Mouse (Mus musculus): ENCODE measurements around the gene Ehd2. TPM values are rescaled to one million over a fixed set of nuclear protein-coding genes. Genes with fewer than 3 reads are reported as not detected.

Ehd2 gene
- total RNA-seq, 1 experiment from 2014 or later, result 119 TPM

DNA sequence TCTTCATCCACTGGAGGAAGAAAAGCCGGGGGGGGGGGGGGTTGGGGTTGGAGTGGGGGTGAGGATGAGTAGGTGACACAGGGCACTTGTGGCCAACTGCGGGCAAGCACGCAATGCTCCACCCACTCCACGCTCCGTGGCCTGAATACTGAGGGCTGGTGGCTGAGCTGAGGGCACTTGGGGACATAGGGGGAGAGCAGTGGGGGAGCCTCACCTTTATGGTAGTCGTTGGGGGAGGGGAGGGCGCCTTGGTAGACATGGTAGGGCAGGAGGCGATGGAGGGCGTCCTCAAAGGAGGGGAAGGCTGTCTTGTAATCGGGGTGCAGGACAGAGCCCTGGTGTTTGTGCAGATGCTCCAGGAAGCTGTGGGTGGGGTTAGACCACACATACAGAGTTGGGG lies 8.1 kb upstream of the Ehd2 start:
- no peak for DNase-seq

DNA sequence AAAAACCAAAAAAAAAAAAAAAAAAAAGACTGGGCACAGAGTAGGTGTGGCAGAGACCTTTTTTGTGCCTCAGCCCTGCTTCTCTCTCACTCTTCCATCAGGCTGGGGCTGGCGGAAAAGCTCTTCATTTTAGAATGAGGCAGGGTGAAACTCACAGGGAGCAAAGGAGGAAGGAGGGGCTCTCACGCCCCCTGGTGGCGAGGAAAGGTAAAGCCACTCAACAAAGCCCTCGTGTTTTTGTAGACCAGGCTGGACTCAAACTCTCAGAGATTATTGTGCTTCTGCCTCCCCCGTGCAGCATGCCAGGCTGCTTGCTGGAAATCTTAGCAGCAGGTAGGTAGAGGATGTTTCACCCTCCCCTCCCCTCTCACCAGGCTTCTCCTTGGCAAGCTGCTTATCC lies 7.3 kb upstream of the Ehd2 start:
- DNase-seq, result peak; percentile 82

DNA sequence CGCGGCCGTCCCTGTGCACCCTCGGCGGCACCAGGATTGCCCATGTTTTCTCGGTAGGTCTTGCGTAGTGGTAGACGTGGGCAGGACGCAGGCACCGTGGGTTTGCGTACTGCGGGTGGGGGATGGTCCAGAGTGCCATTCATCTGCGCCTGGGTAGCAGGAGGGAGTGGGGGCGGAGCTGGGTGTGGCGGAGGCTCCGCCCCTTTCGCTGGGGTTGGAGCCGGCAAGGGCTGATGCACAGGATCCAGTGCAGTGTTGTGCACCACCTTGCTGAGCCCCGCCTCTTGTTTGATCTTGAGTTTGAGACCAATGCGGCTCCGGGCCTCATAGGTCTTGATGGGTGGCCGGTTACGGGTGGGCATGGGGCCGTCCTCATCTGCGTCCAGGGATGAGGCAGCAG lies 4.9 kb upstream of the Ehd2 start:
- no peak for DNase-seq

DNA sequence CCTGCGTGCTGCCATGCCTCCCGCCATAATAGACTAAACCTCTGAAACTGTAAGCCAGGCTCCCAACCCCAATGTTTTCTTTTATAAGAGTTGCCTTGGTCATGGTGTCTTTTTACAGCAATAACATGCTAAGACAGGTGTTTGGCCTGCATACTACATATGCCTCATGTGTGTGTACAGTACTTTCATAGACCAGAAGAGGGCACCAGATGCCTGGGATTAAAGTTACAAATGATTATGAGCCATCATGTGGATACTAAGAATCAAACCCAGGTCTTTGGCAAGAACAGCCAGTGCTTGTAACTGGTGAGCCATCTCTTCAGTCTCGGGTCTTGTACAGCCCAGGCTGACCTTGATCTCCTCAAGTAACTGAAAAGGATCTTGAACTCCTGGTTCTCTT lies 2.3 kb upstream of the Ehd2 start:
- DNase-seq, result no peak

DNA sequence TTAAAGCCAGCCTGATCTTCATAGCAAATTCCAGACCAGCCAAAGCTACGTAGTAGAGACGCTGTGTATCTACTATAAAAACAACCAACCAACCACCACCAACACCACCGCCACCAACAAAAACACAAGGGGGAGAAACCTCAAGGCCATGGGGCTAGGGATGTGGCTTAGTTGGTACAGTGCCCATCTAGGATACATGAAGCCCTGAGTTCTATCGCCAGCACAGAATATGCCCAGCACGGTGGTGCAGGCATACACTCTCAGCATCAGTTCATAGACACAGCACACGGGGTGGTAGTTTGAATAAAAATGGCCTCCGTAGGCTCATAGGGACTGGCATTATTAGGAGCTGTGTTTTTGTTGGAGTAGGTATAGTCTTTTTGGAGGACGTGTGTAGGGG lies 955 bp upstream of the Ehd2 start:
- no peak for DNase-seq

DNA sequence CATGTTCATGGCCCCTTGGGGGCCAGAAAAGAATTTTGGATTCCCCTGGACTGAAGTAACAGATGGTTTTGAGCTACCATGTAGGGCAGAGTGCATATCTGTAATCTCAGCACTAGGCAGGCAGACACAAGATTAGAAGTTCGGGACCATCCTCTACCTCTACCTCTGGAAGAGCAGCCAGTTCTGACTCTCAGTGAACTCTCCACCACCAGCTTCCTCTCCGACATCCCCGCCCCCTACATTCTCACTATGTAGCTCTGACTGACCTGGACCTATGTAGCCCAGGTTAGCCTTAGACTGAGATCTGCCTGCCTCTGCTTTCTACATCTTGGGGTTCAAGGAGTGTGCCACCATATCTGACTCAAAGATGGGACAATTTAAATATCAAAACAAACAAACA lies 878 bp downstream of the Ehd2 start:
- no peak for DNase-seq

DNA sequence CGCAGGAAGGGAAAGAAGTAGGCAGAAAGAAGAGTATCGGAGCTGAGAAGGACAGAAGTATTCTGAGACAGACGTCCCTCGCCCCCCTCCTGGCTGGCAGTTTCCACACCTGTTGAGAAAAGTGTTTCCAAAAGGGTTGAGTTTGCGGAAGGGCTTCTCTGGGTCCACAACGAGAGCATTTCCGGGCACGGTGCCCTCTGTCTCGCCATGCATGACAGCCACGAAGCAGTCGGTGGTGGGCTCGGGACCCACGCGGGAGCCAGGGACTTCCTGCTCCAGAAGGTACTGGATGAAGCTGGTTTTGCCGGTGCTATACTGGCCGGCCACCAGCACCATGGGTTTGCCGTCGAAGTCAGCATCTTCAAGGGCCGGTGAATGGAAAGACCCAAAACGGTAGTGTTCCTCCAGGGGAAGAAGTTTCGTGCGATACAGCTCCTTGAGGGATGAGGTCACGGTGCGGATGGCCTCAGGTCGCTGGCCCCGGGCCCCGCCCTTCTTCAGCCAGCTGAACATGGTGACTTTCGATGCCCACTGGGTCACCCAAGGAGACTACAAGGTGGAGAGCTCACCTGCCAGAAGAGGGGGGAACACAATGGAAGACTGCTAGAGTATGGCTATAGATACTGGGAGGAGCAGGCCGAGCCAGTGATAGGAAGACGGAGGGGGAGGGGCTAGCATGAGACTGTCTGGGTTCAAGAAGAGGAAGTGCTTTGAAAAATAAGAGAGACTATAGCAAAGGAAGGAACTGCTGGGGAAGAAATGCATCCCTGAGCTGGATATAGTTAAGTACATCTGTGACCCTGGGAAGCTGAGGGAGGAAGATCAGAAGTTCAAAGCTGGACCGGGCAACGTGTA lies 3.3 kb downstream of the Ehd2 start:
- DNase-seq, result no peak

DNA sequence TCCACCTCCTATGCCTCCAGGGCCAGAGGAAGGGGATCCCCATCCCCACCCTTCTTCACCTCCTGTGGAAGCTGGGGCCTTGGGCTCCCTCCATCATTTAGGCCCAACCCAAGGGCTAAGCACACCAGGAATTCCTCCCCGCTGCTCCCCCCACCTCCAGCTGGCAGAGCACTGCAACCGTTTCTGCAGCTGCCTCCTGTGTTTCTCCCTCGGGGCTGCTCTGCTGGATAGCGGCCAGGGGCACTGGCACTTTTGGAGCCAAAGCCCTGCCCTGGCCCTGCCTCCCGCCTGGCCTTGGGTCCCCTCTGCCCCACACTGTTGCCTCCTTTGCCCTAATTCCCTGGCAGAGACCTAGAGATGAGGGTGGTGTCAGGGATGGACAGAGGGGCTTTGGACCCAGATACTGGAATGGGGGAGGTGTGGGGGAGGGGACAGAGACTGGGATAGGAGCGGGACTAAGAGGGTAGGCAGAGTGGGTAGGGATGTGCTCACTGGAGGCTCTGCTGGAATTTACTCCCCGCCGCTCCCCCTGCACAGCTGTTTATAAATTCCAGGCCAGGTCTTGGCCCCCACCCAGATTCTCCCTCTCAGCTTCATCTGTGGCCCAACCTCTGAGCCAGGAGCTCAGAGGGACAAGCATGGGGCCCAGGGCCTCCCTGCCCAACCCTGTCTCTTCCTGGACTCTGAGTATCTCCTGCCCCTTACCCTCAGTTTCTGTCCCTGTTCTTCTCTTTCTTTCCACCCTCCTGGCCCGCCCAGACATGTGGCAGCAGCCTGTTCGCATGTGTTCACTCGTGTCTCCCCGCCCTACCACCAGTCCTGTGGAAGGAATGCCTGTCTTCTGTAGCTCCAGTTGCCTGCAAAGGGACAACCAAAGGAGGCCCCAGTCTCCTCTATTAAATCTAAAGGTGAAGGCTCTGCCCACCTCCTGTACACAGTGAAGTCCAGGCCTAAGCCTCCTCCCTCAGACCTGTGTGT lies 4.8 kb downstream of the Ehd2 start:
- DNase-seq, result peak; percentile 94

DNA sequence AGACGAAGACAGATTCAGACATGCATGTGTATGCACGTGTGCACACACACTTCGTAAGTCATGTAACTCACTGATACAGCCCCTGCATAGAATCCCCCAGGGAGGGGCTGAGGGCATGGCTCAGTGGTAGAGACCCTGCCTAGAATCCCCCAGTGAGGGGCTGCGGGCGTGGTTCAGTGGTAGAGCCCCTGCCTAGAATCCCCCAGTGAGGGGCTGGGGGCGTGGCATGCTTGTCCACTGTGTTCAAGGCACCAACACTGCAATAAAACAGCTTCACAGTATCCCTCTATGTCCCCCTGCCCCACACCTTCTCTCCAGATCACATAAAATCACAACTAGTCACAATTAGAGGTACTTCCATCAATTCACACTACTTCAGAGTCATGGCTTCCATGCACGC lies 5.6 kb downstream of the Ehd2 start:
- no peak for DNase-seq

DNA sequence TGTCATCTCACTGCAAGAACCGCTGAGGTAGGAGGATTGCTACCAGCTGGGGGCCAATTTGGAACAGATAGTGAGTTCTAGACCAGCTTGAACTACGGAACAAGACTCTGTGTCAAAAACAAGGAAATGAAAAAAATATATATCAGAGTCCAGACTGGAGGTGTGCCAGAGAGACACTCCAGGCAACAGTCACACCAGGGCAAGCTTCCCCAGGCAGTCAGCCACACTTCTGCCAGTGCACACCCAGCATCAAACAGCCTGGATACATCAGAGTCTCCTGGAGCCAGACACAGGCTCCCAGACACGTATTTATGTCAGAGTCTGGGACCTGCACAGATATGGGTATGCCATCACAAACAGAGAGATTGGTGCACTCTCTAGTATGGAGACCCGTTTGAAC lies 6.1 kb downstream of the Ehd2 start:
- DNase-seq, result no peak

DNA sequence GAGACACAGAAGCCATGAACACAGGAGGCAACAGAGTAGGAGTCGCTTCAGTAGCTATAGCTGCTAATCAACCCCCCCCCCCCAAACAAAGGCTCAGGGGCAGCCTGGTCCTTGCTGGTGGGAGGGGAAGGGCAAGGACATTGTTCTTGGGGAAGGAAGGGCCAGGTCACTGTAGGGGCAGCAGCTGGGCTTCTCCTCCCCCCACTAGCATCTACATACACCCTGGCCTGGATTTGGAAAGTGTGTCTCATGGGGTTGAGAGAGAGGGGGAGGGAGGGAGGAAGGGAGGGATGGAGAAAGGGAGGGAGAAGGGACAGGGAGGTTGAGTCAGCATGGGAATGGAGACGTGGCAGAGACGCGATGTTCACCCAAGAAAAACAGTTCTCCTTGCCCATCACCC lies 6.7 kb downstream of the Ehd2 start:
- no peak for DNase-seq

DNA sequence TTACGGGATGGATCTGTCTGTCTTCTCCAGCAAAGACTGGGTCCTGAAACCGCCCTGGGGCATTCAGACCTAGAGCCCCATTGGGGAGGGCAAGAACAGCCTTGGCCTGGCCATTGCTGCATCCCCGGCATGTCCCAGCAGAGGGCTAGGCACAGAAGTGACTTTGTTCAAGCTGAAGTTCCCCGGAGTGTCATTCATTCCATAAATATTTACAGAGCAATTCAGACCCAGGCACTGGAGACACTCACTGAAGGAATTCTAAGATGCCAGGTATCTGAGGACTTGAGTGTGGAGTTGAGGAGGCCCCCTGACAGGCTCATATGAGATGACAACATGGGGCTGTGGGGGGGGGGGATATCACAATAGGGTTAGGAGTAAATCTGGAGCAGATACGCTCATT lies 11.2 kb downstream of the Ehd2 start:
- DNase-seq, result no peak

DNA sequence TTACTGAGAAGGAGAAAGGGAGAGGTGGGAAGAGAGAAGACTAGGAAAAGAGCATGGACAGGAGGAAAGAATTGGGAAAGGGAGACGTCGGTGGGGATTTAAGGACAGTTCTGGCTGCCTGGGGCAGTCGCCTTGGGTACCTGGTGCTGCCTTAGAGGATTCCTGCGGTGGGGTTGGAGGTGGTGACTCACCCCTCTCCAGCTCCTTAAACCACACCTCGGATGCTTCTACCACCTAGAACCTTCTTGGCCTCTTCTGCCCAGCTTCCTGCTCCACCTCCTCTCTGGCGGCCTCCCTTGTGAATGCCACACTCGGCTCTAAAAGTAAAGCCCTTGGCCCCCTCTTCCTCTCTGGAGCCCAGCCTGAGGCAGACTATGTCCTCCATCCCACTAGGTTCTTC lies 11.9 kb downstream of the Ehd2 start:
- no peak for DNase-seq

DNA sequence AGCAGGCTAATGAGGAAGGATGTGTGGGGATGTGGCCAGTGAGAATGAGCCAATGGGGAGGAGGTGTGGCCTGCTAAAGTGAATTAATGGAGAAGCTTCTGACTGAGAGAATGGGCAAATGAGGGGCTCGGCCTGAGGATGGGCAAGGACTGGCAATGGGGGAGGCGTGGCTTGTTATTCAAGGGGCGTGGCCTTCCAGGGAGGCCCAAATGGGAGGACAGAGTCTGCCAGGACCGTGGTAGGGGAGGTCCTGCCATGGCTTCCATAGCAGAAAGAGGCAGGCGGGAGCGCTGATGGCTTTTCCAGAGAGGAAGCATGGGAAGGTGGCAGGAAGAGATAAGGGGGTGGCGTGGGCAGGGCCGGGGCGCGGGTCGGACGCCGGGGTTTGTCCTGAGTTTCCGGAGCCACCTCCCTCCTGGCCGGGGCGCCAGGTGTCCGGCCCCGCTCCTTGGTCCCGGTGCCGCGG lies 12.4 kb downstream of the Ehd2 start:
- peak; percentile 72 for DNase-seq

DNA sequence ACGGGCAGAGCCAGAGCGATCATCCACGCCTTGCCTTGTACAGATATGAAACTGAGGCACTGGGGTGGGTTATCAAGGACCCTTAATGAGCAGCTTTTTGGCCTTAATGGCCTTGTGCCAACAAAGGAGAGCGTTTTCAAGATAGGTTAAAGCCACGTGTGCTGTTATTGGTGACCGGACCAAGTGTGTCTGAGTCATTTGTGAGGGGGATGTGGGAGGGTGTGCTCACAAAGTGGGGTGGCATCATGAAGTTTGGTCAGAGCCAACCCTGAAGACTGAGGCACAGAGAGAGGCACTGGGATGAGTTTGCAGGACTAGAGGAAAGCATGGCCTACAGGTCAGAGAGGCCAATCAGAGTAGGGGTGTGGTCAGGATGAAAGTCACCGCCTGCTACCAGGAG lies 12.9 kb downstream of the Ehd2 start:
- DNase-seq, result no peak

DNA sequence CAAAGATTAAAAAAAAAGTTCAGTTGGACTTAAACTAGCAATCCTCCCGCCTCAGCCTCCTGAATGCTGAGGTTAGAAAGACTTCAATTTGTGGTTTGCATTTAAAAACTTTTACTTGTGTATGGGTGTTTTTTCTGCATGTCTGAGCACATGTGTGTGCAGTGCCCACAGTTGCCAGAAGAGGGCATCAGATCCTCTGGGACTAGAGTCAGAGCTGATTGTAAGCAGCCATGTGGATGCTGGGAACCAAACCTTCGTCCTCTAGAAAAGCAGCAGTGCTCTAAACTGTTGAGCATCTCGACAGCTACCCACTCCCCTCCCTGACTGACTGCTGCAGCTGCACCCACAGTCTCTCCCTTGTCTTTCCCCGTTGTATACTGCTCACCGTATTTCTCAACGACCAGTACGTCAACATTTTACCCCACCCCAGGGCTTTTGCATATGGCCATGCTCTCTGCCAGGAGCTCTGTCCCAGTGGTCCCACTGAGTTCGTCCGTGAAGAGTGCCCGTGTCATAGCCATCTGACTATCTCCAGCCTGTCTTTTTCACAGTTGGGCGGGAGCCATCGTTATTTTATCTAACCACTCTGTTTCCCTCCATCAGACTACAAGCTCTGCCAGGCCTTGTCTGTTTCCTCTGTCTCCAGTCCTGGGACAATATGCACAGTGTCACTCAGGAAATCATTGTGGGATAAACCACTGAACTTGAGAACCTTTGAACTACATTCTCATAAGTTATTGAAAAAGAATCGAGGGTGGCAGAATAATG lies 13.9 kb downstream of the Ehd2 start:
- DNase-seq, result no peak

DNA sequence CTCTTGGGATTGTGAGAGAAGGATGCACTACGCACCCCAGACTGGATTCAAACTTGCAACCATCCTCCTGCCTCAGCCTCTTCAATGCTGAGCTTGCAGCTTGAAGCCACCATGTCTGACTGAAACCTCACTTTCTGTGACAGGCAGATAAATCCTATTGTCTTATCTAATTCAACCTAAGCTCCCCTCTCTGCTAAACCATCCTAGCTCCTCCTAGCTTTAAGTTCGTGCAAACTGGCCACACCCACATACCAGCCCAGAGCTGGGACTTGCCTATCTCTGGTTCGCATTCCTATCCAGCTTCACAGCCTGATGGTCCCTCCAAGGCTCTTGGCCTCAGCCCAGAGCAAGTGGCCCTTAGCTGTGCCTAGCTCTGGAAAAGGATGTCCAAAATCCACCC lies 15.0 kb downstream of the Ehd2 start:
- no peak for DNase-seq

DNA sequence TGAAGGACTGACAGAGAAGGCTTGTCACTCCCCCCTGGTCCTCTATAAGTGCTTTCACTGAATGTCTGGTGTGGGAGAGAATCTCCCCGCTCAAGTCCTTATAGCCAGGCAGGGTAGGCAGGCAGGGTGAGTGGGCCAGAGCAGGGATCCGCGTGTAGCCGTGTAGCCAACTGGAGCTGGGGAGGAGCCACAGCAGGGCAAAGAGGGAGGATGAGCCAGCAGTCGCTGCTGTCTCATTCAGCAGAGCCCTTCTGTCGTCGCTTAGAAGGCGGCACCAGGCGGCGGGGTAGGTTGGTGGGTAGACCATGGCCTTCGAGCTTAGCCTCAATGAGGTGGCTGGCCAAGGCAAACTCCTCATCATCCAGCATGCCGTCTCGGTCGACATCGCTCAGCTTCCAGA lies 17.4 kb downstream of the Ehd2 start:
- no peak for DNase-seq

DNA sequence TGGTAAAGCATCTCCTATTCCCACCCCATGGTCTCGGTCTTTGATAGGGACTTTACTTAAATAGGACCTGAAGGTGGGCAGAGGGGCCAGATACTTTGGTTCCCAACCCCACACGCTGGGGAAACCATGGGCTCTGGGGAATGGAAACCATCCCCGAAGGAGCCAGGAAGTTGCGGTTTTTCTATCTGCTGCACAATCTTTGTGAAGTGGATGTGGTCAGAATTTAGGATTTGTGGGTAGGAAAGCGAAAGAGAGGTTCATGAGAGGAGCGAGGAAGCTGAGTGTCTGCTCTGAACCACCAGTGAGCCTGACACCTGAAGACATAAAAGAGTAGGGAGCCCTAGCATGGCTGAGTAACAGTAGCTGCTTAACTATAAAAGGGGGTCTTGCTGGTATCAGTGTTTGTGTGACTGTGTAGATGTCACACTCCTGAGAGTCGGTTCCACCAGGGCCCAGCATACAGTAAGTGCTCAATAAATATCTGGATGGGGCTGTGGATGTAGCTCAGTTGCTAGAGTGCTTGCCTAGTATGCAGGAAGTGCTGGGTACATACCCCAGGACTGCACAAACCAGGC lies 18.1 kb downstream of the Ehd2 start:
- DNase-seq, result no peak

DNA sequence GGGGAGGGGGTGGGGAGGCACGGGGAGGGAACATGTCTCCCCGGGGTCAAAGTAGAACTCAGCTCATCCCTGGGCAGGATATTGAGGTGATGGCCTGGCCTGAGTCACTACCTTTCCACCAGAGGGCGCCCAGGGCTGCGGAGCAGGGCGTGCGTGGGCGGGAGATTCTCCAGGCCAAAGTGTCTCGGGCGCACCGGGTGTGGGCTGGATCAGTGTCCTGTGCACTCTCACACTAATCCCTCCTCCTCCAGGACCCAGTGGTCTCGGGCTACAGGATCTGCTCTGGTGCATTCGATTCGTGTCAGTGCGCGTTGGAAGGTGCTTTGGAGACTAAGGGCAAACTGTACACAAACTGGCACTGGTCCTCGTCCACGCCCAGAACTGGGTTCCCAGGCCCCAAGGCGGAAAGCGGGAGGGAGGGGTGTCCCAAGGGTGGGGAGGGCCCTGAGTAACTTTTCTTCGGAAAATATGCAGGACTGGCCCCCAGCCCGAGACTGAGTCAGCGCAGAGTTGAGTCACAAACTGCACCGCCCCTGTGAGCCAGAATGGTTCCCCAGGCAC lies 18.9 kb downstream of the Ehd2 start:
- peak; percentile 92 for DNase-seq

DNA sequence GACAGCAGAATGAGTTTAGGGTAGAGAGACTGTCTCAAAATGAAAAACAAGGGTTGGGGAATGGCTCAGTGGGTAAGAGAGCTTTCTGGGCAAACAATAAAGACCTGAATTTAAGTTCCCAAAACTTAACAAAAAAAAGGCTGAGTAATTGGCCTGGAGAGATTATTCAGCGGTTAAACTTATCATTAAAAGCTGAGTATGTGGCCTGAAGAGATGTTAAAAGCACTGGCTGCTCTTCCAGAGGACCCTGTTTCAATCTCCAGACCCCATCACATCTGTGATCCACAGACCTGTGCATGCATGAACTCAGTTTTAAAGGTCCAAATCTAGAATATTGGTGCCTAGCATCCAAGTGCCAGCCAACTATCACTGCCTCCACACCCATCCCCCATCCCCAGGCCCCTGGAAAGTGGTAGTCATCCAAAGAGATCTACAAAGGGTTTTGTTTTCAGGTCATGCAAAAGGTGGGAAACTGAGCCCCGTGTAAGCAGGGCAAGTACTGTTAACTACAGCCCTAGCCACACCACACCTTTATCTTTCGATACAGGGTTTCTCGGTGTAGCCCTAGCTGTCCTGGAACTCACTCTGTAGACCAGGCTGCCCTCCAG lies 19.6 kb downstream of the Ehd2 start:
- no peak for DNase-seq
